Mouse (Mus musculus) testis, adult 10 weeks (tissue): ENCODE results near the gene Atp2a2. TPM values are rescaled to one million over a fixed set of nuclear protein-coding genes. Genes with fewer than 3 reads are reported as not detected.

ENCODE experiments used
- polyA plus RNA-seq: library from polyadenylated mRNA; stranded (reverse); fragments of 350-450 nt; fragmentation: Illumina TruSeq; extraction: RNeasy Lipid Tissue Mini Kit (QIAGEN cat#74804); gene quantifications from one replicate; pipeline ENCODE4 v1.2.3, GENCODE M21; 2014; ENCODE audit warnings: low read depth, low replicate concordance

Gene Atp2a2
- polyA plus RNA-seq, result 125 TPM

DNA sequence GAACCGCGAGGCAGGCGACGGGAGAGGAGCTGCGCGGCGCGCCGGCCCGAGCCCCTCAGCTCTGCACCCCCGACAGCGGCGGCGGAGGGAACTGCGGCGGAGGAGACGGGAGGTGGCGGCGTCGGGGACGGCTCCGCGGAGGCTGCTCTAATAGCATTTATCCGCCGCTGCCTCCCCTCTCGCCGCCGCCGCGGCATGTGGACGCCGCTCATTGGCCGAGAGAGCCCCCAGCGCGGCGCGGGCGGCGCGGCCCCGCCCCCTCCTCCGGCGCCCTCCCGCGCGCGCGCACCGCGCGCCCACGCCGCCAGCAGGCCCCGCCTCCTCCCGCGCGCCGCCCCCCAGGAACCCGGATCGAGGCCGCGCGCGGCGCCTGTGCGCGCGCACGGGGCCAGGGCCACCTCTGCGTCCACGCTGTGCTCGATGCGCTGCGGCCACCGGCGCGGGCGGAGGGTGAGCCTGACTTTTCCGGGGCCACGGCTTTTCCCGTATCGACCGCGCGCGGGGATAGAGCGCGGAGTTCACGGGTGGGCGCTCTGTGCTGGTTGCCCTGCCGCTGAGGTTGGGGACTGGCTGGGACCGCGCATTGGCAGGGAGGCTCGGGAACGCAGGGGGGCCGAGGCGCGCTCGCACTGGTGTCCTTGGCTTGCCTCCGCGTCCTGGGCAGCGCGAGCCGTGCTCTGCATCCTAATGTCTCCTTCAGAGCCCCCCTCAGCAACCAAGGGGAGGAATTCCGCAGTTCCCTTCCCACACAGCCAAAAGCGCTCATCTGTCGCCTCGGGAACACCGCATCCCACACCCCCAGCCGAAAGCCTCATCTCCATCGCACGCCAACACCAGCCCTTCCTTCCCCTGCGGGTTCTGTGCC lies at the start of gene Atp2a2:
Atp2a2 (minus strand) TSS at position 149 of the 865 bp plus-strand sequence.

DNA sequence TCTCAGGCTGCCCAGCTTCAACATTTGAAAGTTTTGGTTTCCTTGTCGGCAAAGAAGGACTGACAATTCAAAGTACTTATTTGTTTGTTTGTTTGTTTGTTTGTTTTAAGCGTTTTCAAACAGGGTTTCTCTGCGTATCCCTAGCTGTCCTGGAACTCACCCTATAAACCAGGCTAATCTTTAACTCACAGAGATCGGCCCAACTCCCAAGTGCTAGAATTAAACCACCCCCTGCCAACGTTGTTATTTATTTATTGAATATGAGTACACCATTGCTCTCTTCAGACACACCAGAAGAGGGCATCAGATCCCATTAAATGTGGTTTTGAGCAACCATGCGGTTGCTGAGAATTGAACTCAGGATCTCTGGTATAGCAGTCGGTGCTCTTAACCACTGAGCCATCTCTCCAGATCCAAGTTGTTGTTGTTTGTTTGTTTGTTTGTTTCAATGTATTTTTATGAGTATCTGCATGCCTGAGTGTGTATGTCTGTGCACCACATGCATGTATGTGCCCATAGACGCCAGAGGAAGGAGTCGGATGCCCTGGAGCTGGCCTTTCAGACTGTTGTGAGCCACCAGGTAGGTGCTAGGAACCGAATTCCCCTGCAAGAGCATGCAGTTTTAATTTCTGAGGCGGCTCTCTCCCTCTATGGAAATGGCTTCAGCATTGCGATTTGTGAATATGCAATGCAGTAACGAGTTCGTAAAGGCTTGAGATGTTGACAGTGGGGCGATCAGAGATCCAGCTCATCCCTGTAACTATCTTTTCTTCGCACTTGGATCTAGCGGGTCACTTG lies 80.6 kb downstream of the Atp2a2 start, which contains the start of gene Anapc7:
Anapc7 (plus strand) TSS at position 423 of the 798 bp plus-strand sequence.

Other genes starting within 250 kb of the Atp2a2 start
- gene Tctn1, start 237.8 kb downstream of the Atp2a2 start, polyA plus RNA-seq, result 8.5 TPM
- 19.2 TPM for gene Pptc7, start 217.9 kb downstream of the Atp2a2 start, polyA plus RNA-seq
- gene Rad9b, start 148.0 kb downstream of the Atp2a2 start, polyA plus RNA-seq, result 36.7 TPM
- 85.4 TPM for gene Vps29, start 147.9 kb downstream of the Atp2a2 start, polyA plus RNA-seq
- gene Gpn3, start 130.3 kb downstream of the Atp2a2 start, polyA plus RNA-seq, result 12.6 TPM
- gene Fam216a, start 129.9 kb downstream of the Atp2a2 start, polyA plus RNA-seq, result 119 TPM
- gene Arpc3, start 110.3 kb downstream of the Atp2a2 start, polyA plus RNA-seq, result 30.7 TPM
- gene Anapc7, start 80.5 kb downstream of the Atp2a2 start, polyA plus RNA-seq, result 5.4 TPM
- 364 TPM for gene Ift81, start 112.3 kb upstream of the Atp2a2 start, polyA plus RNA-seq
- 2.0 TPM for gene P2rx7, start 141.7 kb upstream of the Atp2a2 start, polyA plus RNA-seq
- gene P2rx4, start 205.3 kb upstream of the Atp2a2 start, polyA plus RNA-seq, result 3.6 TPM